Mouse (Mus musculus) cerebellum, postnatal 14 days (tissue): Measurements from ENCODE around the gene Gm12117.

Experiments used
- DNase-seq, 2 experiments: peaks; one replicate each; pipeline ENCODE4 v3.0.0; 2021; ENCODE audit warnings: mixed read lengths in 2 of 2

Gm12117 gene

GRCm38 (mm10) chr11:33276637-33277036, at the start of gene Gm12117:
TSS of gene Gm12117 (minus strand) at chr11:33276737.
- DNase-seq: no peak

- peak; percentile 39 to 51 for DNase-seq
Observed at GRCm38 (mm10) chr11:33319006-33319611, 42.6 kb upstream of the Gm12117 start.

DNA sequence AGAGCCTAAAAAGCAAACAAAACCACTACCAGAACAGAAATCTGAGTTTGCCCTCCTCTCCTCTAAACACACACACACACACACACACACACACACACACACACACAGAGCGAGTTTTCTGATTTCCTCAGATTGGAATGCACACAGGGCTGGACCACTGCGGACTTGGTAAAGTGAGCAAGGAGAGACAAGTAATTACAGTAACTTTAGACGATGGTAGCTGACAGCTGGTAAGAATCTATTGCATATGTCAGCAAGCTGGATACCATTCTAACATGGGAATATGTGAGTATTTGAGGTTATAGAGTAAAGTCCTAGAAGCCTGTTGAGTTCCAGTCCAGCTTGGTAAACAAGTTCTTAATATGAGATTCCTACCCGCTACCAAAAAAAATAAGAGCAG, 33.0 kb upstream of the Gm12117 start:
- DNase-seq: no peak

DNA sequence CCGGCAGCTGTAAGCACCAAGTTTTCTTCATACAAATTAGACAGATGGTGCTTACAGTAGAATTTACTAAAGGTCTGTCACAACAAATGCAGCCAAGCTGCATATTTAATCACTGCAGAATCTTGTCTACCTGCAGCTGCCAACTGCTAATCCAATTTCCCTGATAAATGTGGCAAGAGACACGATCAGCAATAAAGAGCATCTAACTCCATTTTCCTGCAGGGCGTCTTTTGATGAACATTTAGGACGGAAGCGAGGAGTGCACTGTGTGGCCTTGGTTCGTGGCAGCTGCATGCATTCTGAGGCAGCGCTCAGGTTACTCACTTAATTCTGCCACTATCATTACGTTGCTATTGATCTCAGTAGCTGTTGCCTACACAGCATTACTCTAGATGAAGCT, 24.3 kb upstream of the Gm12117 start:
- peak; percentile 37 to 56 for DNase-seq

GRCm38 (mm10) chr11:33299371-33299770, 22.8 kb upstream of the Gm12117 start:
- DNase-seq: peak; percentile 71 to 78

GRCm38 (mm10) chr11:33297121-33297520, 20.6 kb upstream of the Gm12117 start:
- peak; percentile 28 to 58 for DNase-seq

GRCm38 (mm10) chr11:33295422-33295821, 18.9 kb upstream of the Gm12117 start:
- DNase-seq: peak; percentile 58 to 72

GRCm38 (mm10) chr11:33294063-33294462, 17.5 kb upstream of the Gm12117 start:
- DNase-seq: no peak

DNA sequence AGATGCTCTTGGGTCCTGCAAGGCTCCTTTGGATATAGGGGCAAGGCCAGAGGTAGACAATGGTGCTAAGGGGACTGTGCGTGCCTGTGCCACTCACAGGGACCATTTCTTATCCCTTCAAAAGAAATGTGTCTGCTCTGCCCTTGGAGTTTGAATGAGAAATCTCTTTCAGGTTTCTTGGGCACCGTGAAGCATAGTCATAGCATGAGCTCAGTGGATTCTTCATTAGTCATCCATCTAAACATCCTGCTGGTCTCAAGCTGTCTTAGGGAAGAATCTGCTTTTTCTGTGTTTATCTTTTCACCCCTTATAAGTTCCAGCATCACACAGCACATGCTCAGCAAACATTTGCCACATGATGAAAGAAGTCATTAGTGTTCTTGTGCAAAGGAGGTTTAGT, 2.0 kb upstream of the Gm12117 start:
- no peak for DNase-seq

DNA sequence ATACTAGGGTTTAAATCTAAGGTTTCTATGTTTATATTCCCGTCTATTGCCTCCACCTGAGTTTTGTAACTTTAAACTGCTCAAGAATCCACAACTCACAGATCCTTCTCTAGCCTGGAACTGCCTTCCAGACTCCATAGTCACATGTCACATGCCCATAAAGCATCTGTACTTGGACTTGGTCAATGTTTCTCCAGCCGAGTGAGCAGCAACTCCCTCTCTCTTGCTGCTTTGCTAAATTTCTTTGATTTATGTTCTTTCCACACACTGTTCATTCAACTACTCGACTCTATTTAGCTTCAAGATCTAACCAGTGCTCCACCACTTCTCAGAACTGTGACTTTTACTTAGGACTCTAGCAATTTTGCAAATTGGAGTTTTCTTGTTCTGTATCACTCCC, 1.7 kb downstream of the Gm12117 start:
- DNase-seq: no peak

DNA sequence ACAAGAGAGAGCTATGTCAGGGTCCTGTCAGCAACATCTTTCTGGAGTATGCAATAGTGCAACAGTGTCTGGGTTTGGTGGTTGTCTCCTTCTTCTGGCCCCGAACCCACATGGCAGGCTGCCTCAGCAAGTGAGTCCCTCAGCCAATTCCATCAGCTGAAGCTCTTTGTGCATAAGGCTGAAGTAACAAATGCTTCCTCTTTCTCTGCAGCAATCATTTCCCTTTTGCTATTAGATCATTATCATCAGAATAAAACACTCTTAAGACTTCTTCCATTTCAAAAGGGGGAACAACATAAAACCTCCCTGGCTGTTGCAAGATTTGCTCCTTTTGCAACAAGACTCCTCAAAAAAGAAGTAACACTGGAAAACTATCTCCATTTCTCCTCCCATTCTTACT, 2.2 kb downstream of the Gm12117 start:
- DNase-seq: peak in 1 of 2 experiments; percentile 36

DNA sequence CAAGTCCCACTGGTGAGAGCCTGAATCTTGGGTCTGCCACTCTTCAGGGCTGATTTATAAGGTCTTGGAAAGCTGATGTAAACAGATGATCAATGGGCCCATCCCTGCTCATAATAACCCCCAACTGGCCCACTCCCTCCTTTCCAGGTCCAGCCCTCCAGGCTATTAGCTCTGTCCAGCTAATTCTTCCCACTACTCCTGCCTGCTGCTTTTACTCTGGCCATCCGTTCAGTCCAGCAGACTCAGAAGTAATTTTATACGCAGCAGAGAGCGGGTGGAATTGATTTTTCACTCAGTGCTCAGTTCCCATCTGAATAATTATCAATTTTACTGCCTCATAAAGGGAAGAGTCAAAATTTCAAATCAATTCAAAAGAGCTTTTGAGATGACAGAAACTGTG, 36.2 kb downstream of the Gm12117 start:
- DNase-seq: no peak

DNA sequence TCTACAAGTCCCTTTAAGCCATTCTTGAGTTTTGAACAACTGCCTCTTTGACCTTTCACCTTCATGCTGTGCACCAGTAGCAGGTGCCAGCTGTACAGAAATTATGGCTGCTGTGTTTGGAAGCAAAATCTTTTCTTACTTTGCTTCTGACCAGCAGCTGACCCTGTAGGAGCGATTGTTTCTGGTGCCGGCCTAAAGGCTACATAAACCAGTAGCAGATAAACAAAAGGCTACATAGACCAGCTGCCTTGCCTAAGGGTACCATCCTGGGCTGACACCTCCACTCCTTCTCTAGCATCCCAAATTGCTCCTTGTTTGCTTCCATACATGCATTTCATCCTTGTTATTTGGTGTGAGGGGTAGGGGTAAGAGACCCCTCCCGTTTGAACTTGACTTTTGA, 42.4 kb downstream of the Gm12117 start:
- no peak for DNase-seq

DNA sequence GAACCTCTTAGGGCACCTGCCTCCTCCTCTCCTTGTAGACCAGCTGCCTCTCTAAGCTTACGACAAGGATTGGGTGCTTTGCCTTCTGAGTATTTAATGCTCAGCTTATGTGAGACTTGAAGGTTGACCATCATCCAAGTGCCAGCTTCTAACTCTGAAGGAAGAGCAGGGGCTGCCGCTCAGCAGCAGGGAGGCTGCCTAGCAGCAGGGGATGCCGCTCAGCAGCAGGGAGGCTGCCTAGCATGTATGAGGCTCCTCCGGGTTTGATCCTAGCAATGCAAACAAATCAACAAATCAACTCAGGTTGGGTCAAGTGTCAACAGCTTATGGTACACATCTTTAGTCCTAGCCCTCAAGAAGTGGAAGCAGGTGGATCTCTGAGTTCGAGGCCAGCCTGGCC, 44.5 kb downstream of the Gm12117 start:
- DNase-seq: no peak

DNA sequence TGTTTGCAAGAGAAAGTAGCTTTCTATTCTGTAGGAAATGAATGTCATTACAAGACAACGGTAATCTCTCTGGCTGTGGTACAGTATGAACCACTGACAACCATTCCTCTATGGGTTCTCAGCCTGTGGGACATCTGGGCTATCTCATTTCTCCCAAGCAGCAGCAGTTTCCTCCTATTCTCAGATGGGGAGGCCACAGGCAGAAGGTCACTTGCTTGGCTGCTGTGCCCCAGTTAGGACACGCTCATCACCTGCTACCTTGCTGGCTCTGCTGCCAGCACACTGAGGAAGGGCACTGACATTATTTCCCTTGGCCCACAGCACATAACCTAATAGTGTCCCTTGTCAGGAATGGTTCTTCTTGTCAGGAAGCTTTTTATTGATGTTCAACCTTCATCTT, 48.4 kb downstream of the Gm12117 start:
- no peak for DNase-seq

DNA sequence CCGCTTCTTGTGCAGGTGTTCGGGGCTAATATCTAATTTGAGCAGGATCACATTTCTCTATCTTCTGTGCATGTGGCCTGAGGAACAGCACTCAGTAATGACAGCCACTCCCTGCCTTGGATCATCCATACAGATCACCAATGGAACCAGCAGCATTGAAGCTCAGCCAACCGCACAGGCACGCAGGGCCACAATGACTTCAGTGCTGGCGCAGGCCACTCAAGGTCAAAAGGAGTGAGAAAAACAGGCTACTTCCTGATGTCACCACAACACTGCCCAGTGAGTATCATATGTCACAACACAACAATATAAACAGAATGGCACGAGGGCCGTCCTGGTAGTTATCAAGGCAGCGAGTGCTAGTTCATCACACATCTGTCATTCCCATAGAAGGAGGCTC, 50.0 kb downstream of the Gm12117 start:
- DNase-seq: no peak
